Mouse (Mus musculus): ENCODE results near the gene Zfp28. TPM values are rescaled to one million over a fixed set of nuclear protein-coding genes. Genes with fewer than 3 reads are reported as not detected.

Zfp28 gene
- polyA plus RNA-seq, 1 experiment from 2014 or later = 1.2 TPM

GRCm38 (mm10) chr7:6384011-6384410, 916 bp downstream of the Zfp28 start:
- Histone ChIP-seq H3K27ac (ENCODE audit: low read length) (no peak overlapping the region), H3K4me3 (ENCODE audit: low read depth, low read length) (peak overlapping the region; percentile 66; the same call in 1 of the 2 replicates), H3K27me3 (ENCODE audit: control insufficient read depth, insufficient read depth, low read depth, low read length) (no peaks in the 10 kb centered on the region), H3K4me2 (ENCODE audit: low read depth, low read length) (peak overlapping the region; percentile 82; the same call in 1 of the 2 replicates), H3K36me3 (ENCODE audit: control insufficient read depth, insufficient read depth) (no peaks in the 10 kb centered on the region), H3K9ac (ENCODE audit: low read depth, low read length) (no peak overlapping the region), H3K4me1 (ENCODE audit: control insufficient read depth, low read depth, low read length) (peaks cover 18% of the 10 kb centered on the region), H3K9me3 (replicated peaks; ENCODE audit: control insufficient read depth, low read length) (no peaks in the 10 kb centered on the region)
- no peak for ATAC-seq (ENCODE audit: low read depth)
- WGBS (ENCODE audit: insufficient replicate concordance) = 23% methylated on average over 8 of the region's 8 CpGs

- no peaks in the 10 kb centered on the region for H3K9me3 ChIP-seq (replicated peaks; ENCODE audit: control insufficient read depth, low read length)
- no peaks in the 10 kb centered on the region for H3K27me3 ChIP-seq (ENCODE audit: control insufficient read depth, insufficient read depth, low read depth, low read length)
- ATAC-seq (ENCODE audit: low read depth) = no peak
- H3K4me2 ChIP-seq (ENCODE audit: low read depth, low read length) = no peak overlapping the region
- H3K36me3 ChIP-seq (ENCODE audit: control insufficient read depth, insufficient read depth) = no peaks in the 10 kb centered on the region
- peaks cover 18% of the 10 kb centered on the region for H3K4me1 ChIP-seq (ENCODE audit: control insufficient read depth, low read depth, low read length)
- WGBS (ENCODE audit: insufficient replicate concordance) = 79% methylated on average over 8 of the region's 8 CpGs
- no peak overlapping the region for H3K9ac ChIP-seq (ENCODE audit: low read depth, low read length)
- no peak overlapping the region for H3K27ac ChIP-seq (ENCODE audit: low read length)
- H3K4me3 ChIP-seq (ENCODE audit: low read depth, low read length) = no peak overlapping the region
These were observed 3.9 kb downstream of the Zfp28 start for GRCm38 (mm10) chr7:6386995-6387394.

GRCm38 (mm10) chr7:6388971-6389370, 5.9 kb downstream of the Zfp28 start:
- Histone ChIP-seq H3K27me3 (ENCODE audit: control insufficient read depth, insufficient read depth, low read depth, low read length) (no peaks in the 10 kb centered on the region), H3K9ac (ENCODE audit: low read depth, low read length) (no peak overlapping the region), H3K4me3 (ENCODE audit: low read depth, low read length) (no peak overlapping the region), H3K36me3 (ENCODE audit: control insufficient read depth, insufficient read depth) (no peaks in the 10 kb centered on the region), H3K9me3 (replicated peaks; ENCODE audit: control insufficient read depth, low read length) (no peaks in the 10 kb centered on the region), H3K4me1 (ENCODE audit: control insufficient read depth, low read depth, low read length) (peaks cover 1% of the 10 kb centered on the region), H3K4me2 (ENCODE audit: low read depth, low read length) (no peak overlapping the region), H3K27ac (ENCODE audit: low read length) (no peak overlapping the region)
- WGBS (ENCODE audit: insufficient replicate concordance) = 67% methylated on average over 5 of the region's 5 CpGs
- ATAC-seq (ENCODE audit: low read depth) = no peak

- Histone ChIP-seq H3K9me3 (replicated peaks; ENCODE audit: control insufficient read depth, low read length) (no peaks in the 10 kb centered on the region), H3K27me3 (ENCODE audit: control insufficient read depth, insufficient read depth, low read depth, low read length) (no peaks in the 10 kb centered on the region), H3K36me3 (ENCODE audit: control insufficient read depth, insufficient read depth) (no peaks in the 10 kb centered on the region), H3K4me1 (ENCODE audit: control insufficient read depth, low read depth, low read length) (no peaks in the 10 kb centered on the region), H3K4me2 (ENCODE audit: low read depth, low read length) (no peak overlapping the region), H3K27ac (ENCODE audit: low read length) (no peak overlapping the region), H3K9ac (ENCODE audit: low read depth, low read length) (no peak overlapping the region), H3K4me3 (ENCODE audit: low read depth, low read length) (no peak overlapping the region)
- 53% methylated on average over 5 of the region's 5 CpGs for WGBS (ENCODE audit: insufficient replicate concordance)
- ATAC-seq (ENCODE audit: low read depth) = no peak
These were observed 6.4 kb downstream of the Zfp28 start for GRCm38 (mm10) chr7:6389449-6389848.

GRCm38 (mm10) chr7:6397996-6398975, 15.2 kb downstream of the Zfp28 start, which contains the start of gene Smim17:
Gene Smim17, plus strand, starts transcription at chr7:6398715.
- H3K27me3 ChIP-seq (ENCODE audit: control insufficient read depth, insufficient read depth, low read depth, low read length) = no peaks in the 10 kb centered on the region
- peak within 1 kb of the TSS; percentile 64 for H3K4me2 ChIP-seq (ENCODE audit: low read depth, low read length)
- peak within 1 kb of the TSS; percentile 57 for H3K4me3 ChIP-seq (ENCODE audit: low read depth, low read length)
- 22% methylated on average over 25 of the region's 25 CpGs for WGBS (ENCODE audit: insufficient replicate concordance)
- H3K9me3 ChIP-seq (replicated peaks; ENCODE audit: control insufficient read depth, low read length) = no peaks in the 10 kb centered on the region
- 0 out of 2 replicates have a peak, but pooled peaks have one; percentile 30 for ATAC-seq (ENCODE audit: low read depth)
- H3K9ac ChIP-seq (ENCODE audit: low read depth, low read length) = 0 out of 2 replicates have a peak within 1 kb of the TSS, but pooled peaks have one; percentile 33
- peaks cover 3% of the 10 kb centered on the region for H3K4me1 ChIP-seq (ENCODE audit: control insufficient read depth, low read depth, low read length)
- H3K36me3 ChIP-seq (ENCODE audit: control insufficient read depth, insufficient read depth) = no peaks in the 10 kb centered on the region
- no peak within 1 kb of the TSS for H3K27ac ChIP-seq (ENCODE audit: low read length)

GRCm38 (mm10) chr7:6410043-6410442, 26.9 kb downstream of the Zfp28 start, which contains the start of gene Gm20715:
Gene Gm20715, plus strand, starts transcription at chr7:6410277.
- H3K27ac ChIP-seq (ENCODE audit: low read length) = no peak within 1 kb of the TSS
- H3K9ac ChIP-seq (ENCODE audit: low read depth, low read length) = no peak within 1 kb of the TSS
- WGBS (ENCODE audit: insufficient replicate concordance) = 1% methylated on average over 17 of the region's 17 CpGs
- H3K4me1 ChIP-seq (ENCODE audit: control insufficient read depth, low read depth, low read length) = no peaks in the 10 kb centered on the region
- no peak within 1 kb of the TSS for H3K4me2 ChIP-seq (ENCODE audit: low read depth, low read length)
- no peaks in the 10 kb centered on the region for H3K9me3 ChIP-seq (replicated peaks; ENCODE audit: control insufficient read depth, low read length)
- no peaks in the 10 kb centered on the region for H3K27me3 ChIP-seq (ENCODE audit: control insufficient read depth, insufficient read depth, low read depth, low read length)
- no peak within 1 kb of the TSS for H3K4me3 ChIP-seq (ENCODE audit: low read depth, low read length)
- no peaks in the 10 kb centered on the region for H3K36me3 ChIP-seq (ENCODE audit: control insufficient read depth, insufficient read depth)
- ATAC-seq (ENCODE audit: low read depth) = peak; percentile 85

GRCm38 (mm10) chr7:6414626-6415441, 31.7 kb downstream of the Zfp28 start:
- ATAC-seq (ENCODE audit: low read depth) = no peak
- H3K4me1 ChIP-seq (ENCODE audit: control insufficient read depth, low read depth, low read length) = no peaks in the 10 kb centered on the region
- H3K27me3 ChIP-seq (ENCODE audit: control insufficient read depth, insufficient read depth, low read depth, low read length) = no peaks in the 10 kb centered on the region
- no peak overlapping the region for H3K9ac ChIP-seq (ENCODE audit: low read depth, low read length)
- no peaks in the 10 kb centered on the region for H3K9me3 ChIP-seq (replicated peaks; ENCODE audit: control insufficient read depth, low read length)
- H3K27ac ChIP-seq (ENCODE audit: low read length) = no peak overlapping the region
- H3K4me2 ChIP-seq (ENCODE audit: low read depth, low read length) = no peak overlapping the region
- WGBS (ENCODE audit: insufficient replicate concordance) = 9% methylated on average over 21 of the region's 22 CpGs
- no peaks in the 10 kb centered on the region for H3K36me3 ChIP-seq (ENCODE audit: control insufficient read depth, insufficient read depth)
- H3K4me3 ChIP-seq (ENCODE audit: low read depth, low read length) = no peak overlapping the region

GRCm38 (mm10) chr7:6415442-6415787, 32.3 kb downstream of the Zfp28 start:
- no peak overlapping the region for H3K4me2 ChIP-seq (ENCODE audit: low read depth, low read length)
- H3K9ac ChIP-seq (ENCODE audit: low read depth, low read length) = no peak overlapping the region
- H3K36me3 ChIP-seq (ENCODE audit: control insufficient read depth, insufficient read depth) = no peaks in the 10 kb centered on the region
- 18% methylated on average over 8 of the region's 8 CpGs for WGBS (ENCODE audit: insufficient replicate concordance)
- no peaks in the 10 kb centered on the region for H3K27me3 ChIP-seq (ENCODE audit: control insufficient read depth, insufficient read depth, low read depth, low read length)
- no peaks in the 10 kb centered on the region for H3K9me3 ChIP-seq (replicated peaks; ENCODE audit: control insufficient read depth, low read length)
- H3K4me1 ChIP-seq (ENCODE audit: control insufficient read depth, low read depth, low read length) = no peaks in the 10 kb centered on the region
- no peak overlapping the region for H3K27ac ChIP-seq (ENCODE audit: low read length)
- no peak for ATAC-seq (ENCODE audit: low read depth)
- no peak overlapping the region for H3K4me3 ChIP-seq (ENCODE audit: low read depth, low read length)
